Mouse (Mus musculus) forebrain, postnatal 0 days (tissue): ENCODE data around the gene AL731706.2. TPM values are rescaled to one million over a fixed set of nuclear protein-coding genes. Genes with fewer than 3 reads are reported as not detected.
A peak's percentile ranks its signal among the peaks of the same experiment; 100 is the strongest.

Source experiments
- ATAC-seq: fragments of 200-750 bp; cut with Nextera tagmentation; 2 replicates; pipeline ENCODE4 v1.8.0; 2017; ENCODE audit warnings: mild to moderate bottlenecking, moderate library complexity
- DNase-seq: peaks from one replicate; pipeline ENCODE4 v3.0.0-alpha.2; 2015
- H3K27ac ChIP-seq: fragments of 300-500 bp; sonication (generic); 2 replicates; pipeline ENCODE4 v1.5.1; 2014; ENCODE audit warnings: low read depth, mild to moderate bottlenecking, antibody characterized with exemption, low read length, moderate library complexity, mixed read lengths
- H3K27me3 ChIP-seq: fragments of 300-500 bp; sonication (generic); 2 replicates; pipeline ENCODE4 v1.6.1; 2014; ENCODE audit warnings: mild to moderate bottlenecking, low read length, mixed read lengths; ENCODE audit not compliant: insufficient read depth
- H3K36me3 ChIP-seq: fragments of 300-500 bp; sonication (generic); 2 replicates; pipeline ENCODE4 v1.6.1; 2014; ENCODE audit warnings: mild to moderate bottlenecking, moderate library complexity; ENCODE audit not compliant: insufficient read depth
- H3K4me1 ChIP-seq: fragments of 300-500 bp; sonication (generic); 2 replicates; pipeline ENCODE4 v1.6.1; 2014; ENCODE audit warnings: antibody characterized with exemption; ENCODE audit not compliant: insufficient read depth
- H3K4me2 ChIP-seq: fragments of 300-500 bp; sonication (generic); 2 replicates; pipeline ENCODE4 v1.6.1; 2014; ENCODE audit warnings: low read depth, mild to moderate bottlenecking, moderate library complexity
- H3K4me3 ChIP-seq: fragments of 300-500 bp; sonication (generic); 2 replicates; pipeline ENCODE4 v1.5.1; 2014; ENCODE audit warnings: low read depth, low read length, mixed read lengths
- H3K9ac ChIP-seq: fragments of 300-500 bp; sonication (generic); 2 replicates; pipeline ENCODE4 v1.6.1; 2014; ENCODE audit warnings: mild to moderate bottlenecking
- H3K9me3 ChIP-seq: fragments of 300-500 bp; sonication (generic); 2 replicates; pipeline ENCODE4 v1.6.1; 2016; ENCODE audit warnings: low read length
- CTCF ChIP-seq: sonication (generic); IDR thresholded peaks from 2 replicates; pipeline ENCODE4 v1.5.1; 2016; ENCODE audit warnings: antibody characterized with exemption, control low read depth, low read depth
- WGBS: fragments of 180-500 bp; shearing (Covaris S2); extraction: QIAGEN DNeasy Blood & Tissue Kit; methylation state at CpG from one replicate; pipeline ENCODE4 v1.1.7; 2014; 5-methylcytosine and 5-hydroxymethylcytosine counted together
- polyA plus RNA-seq: library from polyadenylated mRNA; unstranded; fragments of >200 nt; fragmentation: Nextera tagmentation; extraction: Ambion mirVana; gene quantifications from 2 replicates; pipeline ENCODE4 v1.2.1, GENCODE M21; 2015
- total RNA-seq: library from RNA; depleted of rRNA; stranded (reverse); fragments of >200 nt; gene quantifications from 2 replicates; pipeline ENCODE4 v1.2.3, GENCODE M21; 2014; rRNA removed

Gene AL731706.2
- total and polyA plus RNA-seq, 2 experiments from 2014 or later, result 16.0 TPM; not detected in 1

DNA sequence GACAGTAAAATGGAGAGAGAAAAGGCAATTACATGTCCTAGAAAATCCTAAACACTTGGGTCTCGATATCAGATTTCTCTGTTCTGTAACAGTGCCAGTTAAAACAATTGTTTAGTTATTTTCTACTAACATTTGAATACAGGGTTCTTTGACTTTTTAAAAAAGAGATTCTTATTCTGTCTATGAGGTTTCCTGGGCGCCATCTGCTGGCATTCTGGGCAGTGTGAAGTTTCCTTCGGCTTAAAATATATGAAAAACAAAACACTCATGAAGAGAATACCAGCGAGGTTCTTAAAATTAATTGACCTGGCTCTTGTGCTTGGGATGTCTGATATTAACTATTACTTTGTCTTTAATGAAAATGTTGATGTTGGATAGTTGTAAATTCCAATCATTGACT, 1.4 kb upstream of the AL731706.2 start:
- no peak overlapping the region for H3K4me3 ChIP-seq
- no peak overlapping the region for H3K4me2 ChIP-seq
- no peak overlapping the region for H3K27ac ChIP-seq
- peak; percentile 64 for TF ChIP-seq CTCF
- no peaks in the 10 kb centered on the region for H3K4me1 ChIP-seq
- 47% methylated on average over 4 of the region's 4 CpGs for WGBS
- no peak overlapping the region for H3K9ac ChIP-seq
- no peak for ATAC-seq
- peaks cover 18% of the 10 kb centered on the region for H3K36me3 ChIP-seq
- no peaks in the 10 kb centered on the region for H3K9me3 ChIP-seq
- H3K27me3 ChIP-seq, result no peaks in the 10 kb centered on the region
- DNase-seq, result peak; percentile 78

DNA sequence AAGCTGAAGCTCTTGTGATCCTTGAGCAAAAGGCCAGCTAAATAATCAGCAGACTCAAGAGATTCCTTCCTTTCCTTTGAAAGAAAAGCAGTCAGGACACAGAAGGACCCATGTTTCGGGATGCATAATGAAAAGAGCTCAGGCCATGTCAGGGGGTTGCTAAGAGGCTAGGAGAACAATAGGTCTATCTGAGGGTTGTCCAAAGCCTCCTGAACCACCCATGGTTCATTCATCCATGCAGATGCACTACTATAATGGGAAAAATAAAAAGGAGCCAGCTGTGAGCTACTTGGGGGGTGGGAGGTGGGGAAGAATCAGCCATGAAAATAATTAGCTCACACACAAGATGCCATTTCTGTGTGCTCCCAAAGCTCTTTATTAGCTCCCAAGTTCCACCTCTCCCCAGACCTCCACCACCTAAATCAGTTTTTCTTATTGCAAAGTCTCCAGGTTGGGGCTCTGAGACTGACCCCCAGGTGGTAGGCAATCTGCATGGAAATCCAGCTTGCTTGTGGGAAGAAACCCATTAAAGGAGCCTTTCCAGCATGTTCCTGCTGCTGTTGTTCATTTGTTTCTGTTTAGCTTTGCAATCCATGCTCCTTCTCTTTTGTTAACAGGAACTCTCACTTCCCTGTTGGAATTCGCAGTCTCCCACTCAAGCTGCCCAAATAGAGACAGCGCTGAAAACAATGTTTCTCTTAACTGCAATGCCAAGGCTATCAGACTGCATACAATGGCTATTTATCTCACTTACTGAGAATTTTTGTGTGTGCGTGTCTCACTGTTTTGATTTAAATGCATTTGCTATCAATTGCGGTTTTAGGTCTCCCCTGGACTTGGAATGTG, 30.7 kb downstream of the AL731706.2 start:
- Histone ChIP-seq H3K4me2 (no peak overlapping the region), H3K9me3 (no peaks in the 10 kb centered on the region), H3K9ac (no peak overlapping the region), H3K27ac (no peak overlapping the region), H3K4me1 (no peaks in the 10 kb centered on the region), H3K27me3 (no peaks in the 10 kb centered on the region), H3K4me3 (no peak overlapping the region), H3K36me3 (no peaks in the 10 kb centered on the region)
- DNase-seq (peak; percentile 11), ATAC-seq (peak; percentile 45; the same call in 1 of the 2 replicates)
- 11% methylated on average over 5 of the region's 5 CpGs for WGBS
- TF ChIP-seq CTCF, result no peak

DNA sequence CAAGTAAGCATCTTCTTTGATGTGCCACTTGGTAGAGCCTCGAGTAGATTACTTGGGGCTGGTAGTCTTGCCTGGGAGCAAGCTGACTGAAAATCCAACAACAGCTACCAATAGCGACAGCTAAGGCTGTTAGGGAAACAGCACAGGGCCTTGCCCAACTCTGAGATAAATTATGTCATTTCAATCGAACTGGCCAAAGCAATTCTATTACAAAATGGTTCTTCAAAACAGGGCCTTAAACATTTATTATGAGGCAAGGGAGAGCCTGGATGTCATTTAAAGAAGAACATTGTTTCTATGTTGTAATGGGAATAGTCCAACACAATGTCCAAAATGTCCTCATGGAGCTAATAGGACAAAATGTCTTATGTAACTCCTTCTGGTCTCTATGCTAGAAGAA, 35.1 kb downstream of the AL731706.2 start:
- WGBS, result 74% methylated on average over 3 of the region's 3 CpGs
- Histone ChIP-seq H3K9me3 (no peaks in the 10 kb centered on the region), H3K4me1 (no peaks in the 10 kb centered on the region), H3K36me3 (no peaks in the 10 kb centered on the region), H3K4me2 (no peak overlapping the region), H3K9ac (no peak overlapping the region), H3K27me3 (no peaks in the 10 kb centered on the region), H3K4me3 (no peak overlapping the region), H3K27ac (no peak overlapping the region)
- DNase-seq (no peak), ATAC-seq (no peak)
- no peak for TF ChIP-seq CTCF

DNA sequence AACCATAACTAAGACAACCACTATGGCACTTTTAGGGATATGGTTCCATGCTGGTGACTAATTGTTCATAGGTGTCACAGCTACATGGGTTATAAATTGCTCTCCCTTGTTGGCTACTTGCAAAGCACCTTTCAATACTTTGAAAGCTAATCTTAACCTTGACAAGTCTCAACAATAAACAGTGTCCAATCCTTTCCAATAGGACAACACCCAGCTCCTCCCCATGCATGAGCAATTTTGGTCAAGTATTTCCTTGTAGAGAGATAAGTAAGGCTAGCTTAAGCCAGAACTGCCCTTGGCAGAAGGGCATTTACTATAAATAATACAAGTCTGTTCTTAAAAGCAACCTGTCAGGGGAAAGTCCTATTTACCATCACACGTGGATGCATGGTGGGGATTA, 47.5 kb downstream of the AL731706.2 start:
- WGBS, result 33% methylated on average over 1 of the region's 1 CpGs
- DNase-seq, result no peak
- H3K36me3 ChIP-seq, result no peaks in the 10 kb centered on the region
- H3K9me3 ChIP-seq, result no peaks in the 10 kb centered on the region
- H3K27me3 ChIP-seq, result no peaks in the 10 kb centered on the region
- H3K4me2 ChIP-seq, result no peak overlapping the region
- no peak overlapping the region for H3K27ac ChIP-seq
- no peak overlapping the region for H3K9ac ChIP-seq
- no peak for ATAC-seq
- H3K4me3 ChIP-seq, result no peak overlapping the region
- no peaks in the 10 kb centered on the region for H3K4me1 ChIP-seq
- TF ChIP-seq CTCF, result no peak

DNA sequence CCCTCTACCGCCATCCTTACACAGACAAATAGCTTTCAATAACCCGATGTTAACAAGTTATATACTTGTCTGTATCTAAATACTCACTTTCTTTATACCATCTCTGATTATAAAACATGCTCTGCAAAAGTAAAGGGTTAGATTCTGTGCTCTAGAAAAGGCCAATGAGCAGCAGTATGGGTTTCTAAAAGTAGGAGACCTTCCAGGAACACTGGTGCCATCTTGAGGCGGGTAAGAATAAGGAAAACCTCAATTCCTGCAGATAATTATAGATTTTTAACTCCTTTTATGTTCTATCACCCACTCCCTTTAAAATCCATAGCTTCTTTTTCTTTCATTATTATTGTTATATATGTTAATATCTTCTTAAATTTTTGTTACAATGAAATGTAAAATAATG, 49.6 kb downstream of the AL731706.2 start:
- Histone ChIP-seq H3K9ac (no peak overlapping the region), H3K27ac (no peak overlapping the region), H3K4me1 (no peaks in the 10 kb centered on the region), H3K27me3 (no peaks in the 10 kb centered on the region), H3K36me3 (no peaks in the 10 kb centered on the region), H3K4me2 (no peak overlapping the region), H3K9me3 (no peaks in the 10 kb centered on the region), H3K4me3 (no peak overlapping the region)
- WGBS, result 72% methylated on average over 3 of the region's 3 CpGs
- peak; percentile 46; the same call in 1 of the 2 replicates for TF ChIP-seq CTCF
- ATAC-seq (no peak), DNase-seq (peak; percentile 17)

Other genes with a start within 250 kb of the AL731706.2 start
- gene Snap25, start 172.2 kb downstream of the AL731706.2 start, total RNA-seq, result 244 and 245 TPM in 2 replicates
- gene Snap25, start 172.2 kb downstream of the AL731706.2 start, polyA plus RNA-seq, result 171 and 278 TPM in 2 replicates
- gene Slx4ip, start 5.5 kb upstream of the AL731706.2 start, total RNA-seq, result 8.5 and 13.6 TPM in 2 replicates
- 5.1 and 8.1 TPM in 2 replicates for gene Slx4ip, start 5.5 kb upstream of the AL731706.2 start, polyA plus RNA-seq
- 4.0 and 12.3 TPM in 2 replicates for gene AL731706.1, start 5.7 kb upstream of the AL731706.2 start, total RNA-seq
- 17.6 and 19.3 TPM in 2 replicates for gene AL731706.1, start 5.7 kb upstream of the AL731706.2 start, polyA plus RNA-seq
- gene Mkks, start 5.7 kb upstream of the AL731706.2 start, total RNA-seq, result 11.9 and 14.3 TPM in 2 replicates
- 6.4 and 10.3 TPM in 2 replicates for gene Mkks, start 5.7 kb upstream of the AL731706.2 start, polyA plus RNA-seq
- gene Jag1, start 231.0 kb upstream of the AL731706.2 start, total RNA-seq, result 4.9 and 10.3 TPM in 2 replicates
- gene Jag1, start 231.0 kb upstream of the AL731706.2 start, polyA plus RNA-seq, result 2.7 and 4.1 TPM in 2 replicates